Mouse (Mus musculus): ENCODE measurements around the gene Twist2. TPM values are rescaled to one million over a fixed set of nuclear protein-coding genes. Genes with fewer than 3 reads are reported as not detected.

The Twist2 gene
- polyA plus RNA-seq, 1 experiment from 2014 or later = 9.4 TPM

DNA sequence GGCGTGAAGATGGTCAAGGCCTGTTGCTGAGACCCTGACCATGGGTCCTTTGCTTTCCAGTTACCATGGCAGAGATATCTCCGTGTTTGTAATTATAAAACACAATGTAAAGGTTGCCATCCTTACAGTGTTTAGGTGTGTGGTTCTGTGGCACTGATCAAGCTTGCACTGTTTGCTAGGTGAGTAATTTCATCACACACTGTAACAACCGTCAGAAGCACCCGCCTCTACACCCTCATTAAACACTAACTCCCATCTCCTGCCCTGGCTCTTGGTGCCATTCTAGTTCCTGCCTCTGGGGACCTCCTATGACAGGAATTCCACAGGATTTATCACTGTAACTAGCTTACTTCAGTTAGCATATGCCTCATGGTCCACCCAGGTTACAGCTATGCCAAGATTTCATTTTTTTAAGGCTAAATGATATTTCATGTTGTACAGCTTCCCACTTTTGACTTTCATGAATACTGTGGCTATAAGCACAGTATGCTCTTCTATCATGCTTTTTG lies 21.1 kb downstream of the Twist2 start:
- no peaks in the 10 kb centered on the region for H3K36me3 ChIP-seq
- H3K4me2 ChIP-seq = no peak overlapping the region
- peaks cover 13% of the 10 kb centered on the region for H3K4me1 ChIP-seq
- WGBS = 85% methylated on average over 4 of the region's 4 CpGs
- no peak overlapping the region for H3K27ac ChIP-seq
- no peaks in the 10 kb centered on the region for H3K9me3 ChIP-seq
- H3K9ac ChIP-seq = no peak overlapping the region
- ATAC-seq (ENCODE audit: borderline replicate concordance, extremely low read depth, low FRiP score, low TSS enrichment) = no peak
- H3K27me3 ChIP-seq = no peaks in the 10 kb centered on the region
- H3K4me3 ChIP-seq = no peak overlapping the region

DNA sequence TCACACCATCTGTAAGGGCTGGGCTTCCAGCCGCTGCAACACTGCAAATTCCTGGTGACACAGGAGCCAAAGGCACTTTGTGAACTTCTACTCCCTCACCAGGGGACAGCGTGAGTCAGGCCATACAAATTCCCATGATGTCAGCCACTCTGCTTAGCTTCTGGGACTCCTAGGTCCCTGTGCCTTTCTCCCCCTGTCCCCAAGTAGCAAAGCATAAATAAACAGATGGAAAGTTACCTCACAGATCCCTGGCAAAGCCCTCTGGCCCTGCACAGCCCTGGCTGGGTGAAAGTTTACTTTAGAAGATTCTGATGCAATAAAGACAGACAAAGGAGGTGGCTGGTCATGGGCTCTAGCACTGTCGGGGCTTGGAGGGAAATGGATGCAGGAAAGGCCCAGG lies 22.3 kb downstream of the Twist2 start:
- Histone ChIP-seq H3K4me3 (no peak overlapping the region), H3K27ac (no peak overlapping the region), H3K27me3 (no peaks in the 10 kb centered on the region), H3K9me3 (no peaks in the 10 kb centered on the region), H3K4me2 (no peak overlapping the region), H3K4me1 (peaks cover 13% of the 10 kb centered on the region), H3K36me3 (no peaks in the 10 kb centered on the region), H3K9ac (no peak overlapping the region)
- WGBS = 20% methylated on average over 3 of the region's 3 CpGs
- peak; percentile 4; the same call in 1 of the 2 replicates for ATAC-seq (ENCODE audit: borderline replicate concordance, extremely low read depth, low FRiP score, low TSS enrichment)

DNA sequence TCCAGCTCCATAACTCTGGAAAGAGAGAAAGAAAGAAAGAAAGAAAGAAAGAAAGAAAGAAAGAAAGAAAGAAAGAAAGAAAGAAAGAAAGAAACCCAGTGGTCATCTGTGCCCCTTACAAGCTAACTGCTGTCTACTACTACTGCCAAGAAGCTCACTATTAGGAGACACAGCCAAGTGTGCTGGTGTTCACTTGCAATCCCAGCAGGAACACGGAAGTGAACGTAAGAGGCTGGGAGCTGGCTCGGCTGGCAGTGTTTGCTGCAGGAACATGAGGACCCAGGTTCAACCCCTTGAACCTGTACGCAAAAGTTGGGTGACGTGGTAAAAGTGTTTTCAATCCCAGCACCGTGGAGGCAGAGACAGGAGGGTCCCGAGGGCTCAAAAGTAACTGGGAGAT lies 22.7 kb downstream of the Twist2 start:
- Histone ChIP-seq H3K36me3 (no peaks in the 10 kb centered on the region), H3K4me2 (no peak overlapping the region), H3K9ac (no peak overlapping the region), H3K9me3 (no peaks in the 10 kb centered on the region), H3K4me1 (peaks cover 13% of the 10 kb centered on the region), H3K4me3 (no peak overlapping the region), H3K27ac (no peak overlapping the region), H3K27me3 (no peaks in the 10 kb centered on the region)
- WGBS = 74% methylated on average over 7 of the region's 7 CpGs
- ATAC-seq (ENCODE audit: borderline replicate concordance, extremely low read depth, low FRiP score, low TSS enrichment) = no peak

DNA sequence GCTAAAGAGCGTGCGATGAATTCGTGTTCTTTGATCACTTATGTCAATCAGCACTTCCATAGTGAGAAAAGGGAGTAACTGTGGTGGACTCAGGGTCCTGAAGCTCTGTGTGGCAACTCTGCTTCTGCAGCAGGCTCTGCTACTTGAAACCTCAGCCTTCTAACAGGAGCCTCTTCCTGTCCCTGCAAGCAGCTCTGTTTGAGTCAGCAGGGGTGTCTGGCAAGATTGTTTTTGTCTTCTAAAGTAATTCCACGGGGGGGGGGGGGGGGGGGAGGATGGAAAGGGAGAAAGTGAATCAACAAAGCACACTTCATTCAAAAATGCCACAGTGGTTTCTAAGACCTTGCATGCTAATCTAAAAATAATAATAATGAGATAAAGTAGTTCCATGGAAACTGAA lies 24.0 kb downstream of the Twist2 start:
- Histone ChIP-seq H3K27me3 (no peaks in the 10 kb centered on the region), H3K9me3 (no peaks in the 10 kb centered on the region), H3K4me3 (no peak overlapping the region), H3K27ac (no peak overlapping the region), H3K4me2 (no peak overlapping the region), H3K9ac (no peak overlapping the region), H3K36me3 (no peaks in the 10 kb centered on the region), H3K4me1 (peaks cover 13% of the 10 kb centered on the region)
- no peak for ATAC-seq (ENCODE audit: borderline replicate concordance, extremely low read depth, low FRiP score, low TSS enrichment)
- WGBS = 28% methylated on average over 4 of the region's 4 CpGs

DNA sequence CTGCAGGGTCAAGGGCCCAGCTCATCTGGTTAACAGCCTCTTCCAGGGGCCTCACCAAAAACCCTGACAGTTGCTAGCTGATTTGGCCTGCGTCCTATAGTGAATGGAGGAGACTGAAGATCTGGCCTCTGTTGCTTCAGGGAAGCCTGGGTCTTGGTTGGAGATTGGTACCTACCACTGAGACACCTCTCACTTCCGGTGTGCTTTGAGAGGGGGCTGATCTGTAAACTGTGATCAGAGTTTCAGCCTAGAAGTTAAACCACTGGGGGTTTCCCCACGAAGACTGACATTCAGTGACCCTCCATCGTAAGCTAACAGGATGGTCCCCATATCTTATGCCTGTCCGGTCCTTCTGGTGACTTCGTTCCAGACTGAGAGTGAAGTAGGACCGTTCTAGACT lies 30.7 kb downstream of the Twist2 start:
- no peaks in the 10 kb centered on the region for H3K9me3 ChIP-seq
- no peaks in the 10 kb centered on the region for H3K36me3 ChIP-seq
- WGBS = 80% methylated on average over 7 of the region's 7 CpGs
- no peak for ATAC-seq (ENCODE audit: borderline replicate concordance, extremely low read depth, low FRiP score, low TSS enrichment)
- no peak overlapping the region for H3K4me2 ChIP-seq
- no peaks in the 10 kb centered on the region for H3K4me1 ChIP-seq
- no peak overlapping the region for H3K27ac ChIP-seq
- H3K27me3 ChIP-seq = no peaks in the 10 kb centered on the region
- H3K9ac ChIP-seq = no peak overlapping the region
- H3K4me3 ChIP-seq = no peak overlapping the region

DNA sequence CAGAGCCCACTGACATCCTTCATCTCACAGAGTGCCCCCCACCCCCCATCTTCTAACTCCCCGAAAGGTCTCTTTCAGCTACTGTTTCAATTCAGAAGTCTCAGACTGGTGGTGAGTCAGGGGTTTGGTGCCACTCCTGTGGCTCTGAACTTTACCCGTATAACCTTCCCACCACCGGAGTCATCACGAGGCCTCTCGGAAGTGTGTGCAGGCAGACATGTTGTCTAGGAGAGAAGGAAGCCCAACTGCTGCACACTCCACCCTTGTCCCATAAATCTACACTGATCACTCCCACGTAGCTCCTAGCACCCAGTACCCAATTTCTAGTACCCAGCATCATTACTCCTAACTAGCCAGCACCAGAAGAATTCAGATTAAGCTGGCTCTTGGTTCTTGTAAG lies 38.3 kb downstream of the Twist2 start:
- no peak for ATAC-seq (ENCODE audit: borderline replicate concordance, extremely low read depth, low FRiP score, low TSS enrichment)
- Histone ChIP-seq H3K9ac (no peak overlapping the region), H3K4me2 (no peak overlapping the region), H3K4me3 (no peak overlapping the region), H3K36me3 (no peaks in the 10 kb centered on the region), H3K27me3 (no peaks in the 10 kb centered on the region), H3K9me3 (no peaks in the 10 kb centered on the region), H3K27ac (no peak overlapping the region), H3K4me1 (peaks cover 6% of the 10 kb centered on the region)
- 90% methylated on average over 6 of the region's 6 CpGs for WGBS

DNA sequence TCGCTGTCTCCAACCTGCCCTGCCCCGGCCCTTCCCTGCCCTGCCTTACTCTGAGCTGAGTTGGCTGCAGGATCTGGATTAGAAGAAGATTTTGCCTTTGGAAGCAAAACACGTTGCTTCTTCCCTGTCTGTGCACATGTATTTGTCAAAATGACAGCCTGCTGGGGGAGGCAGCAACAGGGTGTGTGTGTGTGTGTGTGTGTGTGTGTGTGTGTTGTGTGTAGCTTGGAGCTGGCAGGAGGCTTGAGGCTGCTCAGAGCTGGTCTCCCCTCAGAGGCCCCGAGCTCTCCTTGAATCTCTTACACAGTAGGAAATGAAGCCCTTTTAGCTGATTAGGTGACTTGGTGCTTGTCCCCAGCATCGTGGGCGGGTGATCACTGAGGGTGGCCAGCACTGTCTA lies 38.7 kb downstream of the Twist2 start:
- Histone ChIP-seq H3K27ac (no peak overlapping the region), H3K4me1 (peaks cover 10% of the 10 kb centered on the region), H3K4me2 (no peak overlapping the region), H3K27me3 (no peaks in the 10 kb centered on the region), H3K36me3 (no peaks in the 10 kb centered on the region), H3K9me3 (no peaks in the 10 kb centered on the region), H3K4me3 (no peak overlapping the region), H3K9ac (no peak overlapping the region)
- no peak; the same call in 1 of the 2 replicates for ATAC-seq (ENCODE audit: borderline replicate concordance, extremely low read depth, low FRiP score, low TSS enrichment)
- WGBS = 64% methylated on average over 6 of the region's 6 CpGs

DNA sequence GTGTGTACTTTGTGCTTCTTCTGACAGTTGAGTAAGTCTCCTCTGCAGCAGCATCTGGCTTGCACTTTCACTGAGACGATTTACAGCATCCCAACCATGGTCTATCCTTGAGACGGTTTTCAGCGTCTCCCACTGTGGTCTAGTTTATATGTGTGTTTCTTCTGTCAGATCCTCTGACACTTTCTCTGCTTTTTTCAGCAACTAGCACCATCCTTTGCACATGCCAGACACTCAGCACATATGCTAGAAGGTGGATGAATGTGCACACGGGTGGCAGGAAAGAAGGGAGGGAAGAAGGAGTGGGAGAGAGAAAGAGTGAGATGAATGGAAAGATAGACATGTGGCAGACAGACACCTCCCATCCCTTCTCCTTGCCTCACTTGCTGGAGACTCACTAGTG lies 43.0 kb downstream of the Twist2 start:
- no peak for ATAC-seq (ENCODE audit: borderline replicate concordance, extremely low read depth, low FRiP score, low TSS enrichment)
- Histone ChIP-seq H3K27me3 (no peaks in the 10 kb centered on the region), H3K36me3 (no peaks in the 10 kb centered on the region), H3K9me3 (no peaks in the 10 kb centered on the region), H3K27ac (no peak overlapping the region), H3K4me1 (peaks cover 21% of the 10 kb centered on the region), H3K4me3 (no peak overlapping the region), H3K9ac (no peak overlapping the region), H3K4me2 (no peak overlapping the region)
- WGBS = 52% methylated on average over 4 of the region's 4 CpGs

DNA sequence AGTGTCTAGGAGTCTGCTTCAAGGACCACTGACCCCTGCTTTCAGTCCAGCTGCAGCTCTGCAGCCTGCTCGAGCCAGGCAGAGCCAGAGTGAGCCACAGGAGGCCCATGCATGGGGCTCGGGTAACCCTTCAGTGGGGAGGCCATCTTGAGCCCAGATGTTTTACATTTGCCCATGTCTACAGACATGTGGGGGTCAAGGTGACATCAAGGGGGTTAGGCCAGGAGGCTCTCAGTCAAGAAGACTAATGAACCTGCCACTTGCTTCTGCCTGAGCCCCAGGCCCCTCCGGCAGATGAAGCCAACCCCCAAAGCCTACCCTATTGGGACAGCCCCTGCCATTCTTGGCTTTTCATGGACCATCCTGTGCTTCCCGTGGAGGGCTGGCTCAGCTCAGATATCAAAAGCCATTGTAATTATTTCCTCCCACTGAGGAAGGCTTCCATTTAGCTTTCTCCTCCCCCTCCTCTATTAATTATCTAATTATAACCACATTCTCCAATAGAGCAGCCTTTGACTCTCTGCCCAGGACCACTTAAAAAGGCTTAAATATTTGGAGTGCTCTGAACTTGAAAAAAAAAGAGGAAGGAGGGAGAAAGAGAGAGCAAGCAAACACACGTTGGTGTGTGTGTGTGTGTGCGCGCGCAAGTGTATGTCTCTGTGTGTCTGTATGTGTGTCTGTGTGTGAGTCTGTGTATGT lies 43.6 kb downstream of the Twist2 start:
- Histone ChIP-seq H3K9ac (no peak overlapping the region), H3K36me3 (no peaks in the 10 kb centered on the region), H3K4me2 (no peak overlapping the region), H3K4me1 (peaks cover 21% of the 10 kb centered on the region), H3K27me3 (no peaks in the 10 kb centered on the region), H3K4me3 (no peak overlapping the region), H3K27ac (peak overlapping the region; percentile 63), H3K9me3 (no peaks in the 10 kb centered on the region)
- ATAC-seq (ENCODE audit: borderline replicate concordance, extremely low read depth, low FRiP score, low TSS enrichment) = peak; percentile 40; the same call in 1 of the 2 replicates
- WGBS = 29% methylated on average over 8 of the region's 8 CpGs

DNA sequence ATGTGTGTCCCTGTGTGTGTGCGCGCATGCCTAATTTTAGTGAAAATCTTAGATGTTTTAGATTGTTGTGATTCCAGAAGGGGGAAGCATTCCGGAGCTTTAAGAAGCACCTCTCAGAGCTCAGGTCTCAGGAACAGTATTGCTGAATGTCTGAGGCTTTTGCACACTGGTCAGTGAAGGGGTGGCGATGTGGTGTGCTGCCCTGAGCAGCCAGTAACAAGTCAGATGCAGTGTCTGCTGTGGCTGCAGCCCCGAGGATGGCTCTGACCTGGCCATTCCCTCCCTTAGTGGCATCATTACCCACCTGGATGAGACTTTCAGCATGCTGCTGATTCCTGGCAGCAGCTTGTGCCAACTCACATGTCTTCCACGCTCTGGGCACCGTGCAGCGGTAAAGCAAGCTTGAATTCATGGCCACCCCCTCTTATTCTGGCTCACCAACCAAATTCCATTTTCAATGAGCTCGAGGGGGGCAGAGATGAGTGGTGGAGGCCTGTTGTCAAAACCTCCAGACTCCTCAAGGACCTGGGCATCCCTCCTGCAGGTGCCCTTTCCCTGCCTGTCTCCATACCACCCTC lies 44.2 kb downstream of the Twist2 start:
- no peak overlapping the region for H3K9ac ChIP-seq
- no peak overlapping the region for H3K4me2 ChIP-seq
- peak; percentile 44; the same call in 1 of the 2 replicates for ATAC-seq (ENCODE audit: borderline replicate concordance, extremely low read depth, low FRiP score, low TSS enrichment)
- H3K36me3 ChIP-seq = no peaks in the 10 kb centered on the region
- no peaks in the 10 kb centered on the region for H3K9me3 ChIP-seq
- H3K27ac ChIP-seq = peak overlapping the region; percentile 63
- H3K4me1 ChIP-seq = peaks cover 21% of the 10 kb centered on the region
- H3K27me3 ChIP-seq = no peaks in the 10 kb centered on the region
- whole genome bisulfite sequencing = 62% methylated on average over 9 of the region's 9 CpGs
- H3K4me3 ChIP-seq = no peak overlapping the region

DNA sequence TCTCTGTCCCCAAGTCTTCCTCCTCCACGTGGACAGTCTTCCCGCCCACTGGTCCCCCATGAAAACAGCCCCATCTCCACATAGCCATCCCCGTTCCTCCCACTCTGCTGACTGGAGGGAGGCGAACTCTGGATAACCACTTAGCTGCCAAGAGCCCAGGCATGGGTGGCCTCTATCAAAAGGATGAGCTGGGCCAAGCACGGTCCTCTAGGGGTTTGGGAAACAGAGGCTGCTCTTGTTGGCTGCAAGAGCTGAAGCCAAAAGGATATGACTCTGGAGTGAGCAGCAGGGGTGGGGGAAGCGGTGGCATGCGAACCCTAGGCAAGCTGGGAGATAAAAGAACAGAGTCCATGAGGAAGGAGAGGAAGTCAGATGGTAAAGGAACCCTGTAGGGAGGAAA lies 50.0 kb downstream of the Twist2 start:
- 71% methylated on average over 7 of the region's 7 CpGs for WGBS
- Histone ChIP-seq H3K4me2 (no peak overlapping the region), H3K9ac (no peak overlapping the region), H3K9me3 (no peaks in the 10 kb centered on the region), H3K4me1 (peaks cover 6% of the 10 kb centered on the region; the same call in 1 of the 2 replicates), H3K36me3 (no peaks in the 10 kb centered on the region), H3K27me3 (no peaks in the 10 kb centered on the region), H3K27ac (no peak overlapping the region), H3K4me3 (no peak overlapping the region)
- ATAC-seq (ENCODE audit: borderline replicate concordance, extremely low read depth, low FRiP score, low TSS enrichment) = peak; percentile 39; the same call in 1 of the 2 replicates
